Mouse (Mus musculus) heart, adult 2 months (tissue): Measurements from ENCODE around the gene Cep41. TPM values are rescaled to one million over a fixed set of nuclear protein-coding genes. Genes with fewer than 3 reads are reported as not detected.

Experiments used
- DNase-seq, 2 experiments: peaks; one replicate each; pipeline ENCODE4 v3.0.0; 2021
- H3K27ac ChIP-seq: fragments of 200-600 bp; 2 replicates; pipeline ENCODE4 v1.8.1; 2022
- H3K27me3 ChIP-seq: fragments of 200-500 bp; 2 replicates; pipeline ENCODE4 v1.6.1; 2012; ENCODE audit warnings: mild to moderate bottlenecking, low read length, inconsistent platforms, mixed read lengths; ENCODE audit not compliant: control insufficient read depth, insufficient read depth
- H3K36me3 ChIP-seq: fragments of 200-500 bp; 2 replicates; pipeline ENCODE4 v1.6.1; 2012; ENCODE audit warnings: low read length, inconsistent platforms; ENCODE audit not compliant: control insufficient read depth, insufficient read depth
- H3K4me1 ChIP-seq: fragments of 200-500 bp; 2 replicates; pipeline ENCODE4 v1.6.1; 2011; ENCODE audit warnings: low read length; ENCODE audit not compliant: control insufficient read depth, insufficient read depth
- H3K4me3 ChIP-seq: fragments of 200-600 bp; 2 replicates; pipeline ENCODE4 v1.8.1; 2022
- H3K79me2 ChIP-seq: fragments of 200-500 bp; replicated peaks from 2 replicates; pipeline ENCODE4 v1.6.1; 2012; ENCODE audit warnings: mild to moderate bottlenecking, inconsistent platforms, low read length, moderate library complexity, mixed read lengths; ENCODE audit not compliant: control insufficient read depth, insufficient read depth
- H3K9ac ChIP-seq: fragments of 200-500 bp; 2 replicates; pipeline ENCODE4 v1.6.1; 2012; ENCODE audit warnings: low read depth, mild to moderate bottlenecking, control low read depth, inconsistent platforms, low read length, mixed read lengths
- CTCF ChIP-seq: fragments of 200-600 bp; IDR thresholded peaks from 2 replicates; pipeline ENCODE4 v1.8.1; 2022; ENCODE audit warnings: antibody characterized with exemption, mild to moderate bottlenecking, moderate library complexity
- EP300 ChIP-seq: fragments of 200-500 bp; IDR thresholded peaks from 2 replicates; pipeline ENCODE4 v1.6.1; 2011; ENCODE audit warnings: low read depth, low read length, control low read depth; ENCODE audit not compliant: insufficient read depth
- POLR2A ChIP-seq: fragments of 200-500 bp; IDR thresholded peaks from 2 replicates; pipeline ENCODE4 v1.6.1; 2011; ENCODE audit warnings: mild to moderate bottlenecking, low read depth, low read length, control low read depth; ENCODE audit not compliant: insufficient read depth
- WGBS: fragments of 180-500 bp; shearing (Covaris S2); methylation state at CpG from one replicate; pipeline ENCODE4 v1.1.7; 2018; 5-methylcytosine and 5-hydroxymethylcytosine counted together
- intact Hi-C: fragments of 180-260 bp; cut with DNase I; formaldehyde crosslinking; loops from one replicate; pipeline ENCODE4 v1.15.1; 2025
- polyA plus RNA-seq: library from polyadenylated mRNA; depleted of rRNA; stranded (reverse); fragments of >200 nt; gene quantifications from 2 replicates; pipeline ENCODE4 v1.2.3, GENCODE M21; 2012
- total RNA-seq, 2 experiments: library from RNA; stranded (reverse); gene quantifications; 2 replicates each; pipeline ENCODE4 v1.2.3; 2021

Gene Cep41
- total and polyA plus RNA-seq, 3 experiments, result 1.3 to 1.9 (median 1.4) TPM

DNA sequence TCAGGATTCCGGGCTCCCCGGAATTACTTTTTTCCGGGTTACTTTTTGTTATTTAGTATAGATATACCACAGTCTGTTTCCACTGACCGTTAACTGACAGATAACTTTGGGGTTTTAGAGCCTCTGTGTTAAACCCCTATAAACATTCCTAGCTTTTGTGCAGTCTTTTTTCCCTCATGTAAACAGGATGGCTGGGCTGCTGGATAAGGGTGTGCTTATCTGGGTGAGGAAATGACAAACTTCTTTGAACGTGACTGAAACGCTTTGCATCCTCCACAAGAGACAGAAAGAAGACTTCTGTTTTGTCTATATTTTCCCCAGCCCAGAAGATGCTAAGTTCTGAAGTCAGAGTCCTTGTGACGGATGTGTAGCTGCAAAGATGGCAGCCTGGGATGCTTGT is 18.9 kb upstream of the Cep41 start:
- 39% methylated on average over 7 of the region's 7 CpGs for WGBS
- no peak for DNase-seq
- Histone ChIP-seq H3K4me1 (peaks cover 2% of the 10 kb centered on the region), H3K36me3 (no peaks in the 10 kb centered on the region), H3K4me3 (no peak overlapping the region), H3K79me2 (no peaks in the 10 kb centered on the region), H3K9ac (no peak overlapping the region), H3K27me3 (no peaks in the 10 kb centered on the region), H3K27ac (no peak overlapping the region)
- intact Hi-C loops, result no loop called here
- TF ChIP-seq POLR2A, result no peak
- no peak for TF ChIP-seq EP300

DNA sequence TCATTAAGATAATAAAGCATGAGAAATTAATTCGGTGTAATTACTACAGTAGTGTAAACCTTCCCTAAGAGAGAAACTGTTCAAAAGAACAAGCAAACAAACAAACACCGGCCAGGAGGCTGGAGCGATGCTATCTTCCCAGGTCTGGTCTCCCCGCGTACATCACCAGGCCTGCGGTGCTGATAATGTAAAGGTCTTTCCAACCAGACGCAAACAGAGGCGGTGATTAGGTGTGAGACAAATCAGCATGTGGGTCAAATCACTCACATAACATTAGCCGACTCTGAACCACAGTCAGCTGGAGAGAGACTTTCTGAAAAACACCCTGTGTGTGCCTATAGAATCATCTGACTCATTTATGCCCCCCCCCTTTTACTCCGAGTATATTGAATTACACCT is 17.8 kb upstream of the Cep41 start:
- intact Hi-C loops, result no loop called here
- TF ChIP-seq POLR2A (no peak), EP300 (no peak), CTCF (no peak)
- Histone ChIP-seq H3K4me3 (no peak overlapping the region), H3K27me3 (no peaks in the 10 kb centered on the region), H3K4me1 (peaks cover 2% of the 10 kb centered on the region), H3K79me2 (no peaks in the 10 kb centered on the region), H3K36me3 (no peaks in the 10 kb centered on the region), H3K9ac (no peak overlapping the region), H3K27ac (no peak overlapping the region)
- WGBS, result 74% methylated on average over 10 of the region's 10 CpGs
- DNase-seq, result no peak

DNA sequence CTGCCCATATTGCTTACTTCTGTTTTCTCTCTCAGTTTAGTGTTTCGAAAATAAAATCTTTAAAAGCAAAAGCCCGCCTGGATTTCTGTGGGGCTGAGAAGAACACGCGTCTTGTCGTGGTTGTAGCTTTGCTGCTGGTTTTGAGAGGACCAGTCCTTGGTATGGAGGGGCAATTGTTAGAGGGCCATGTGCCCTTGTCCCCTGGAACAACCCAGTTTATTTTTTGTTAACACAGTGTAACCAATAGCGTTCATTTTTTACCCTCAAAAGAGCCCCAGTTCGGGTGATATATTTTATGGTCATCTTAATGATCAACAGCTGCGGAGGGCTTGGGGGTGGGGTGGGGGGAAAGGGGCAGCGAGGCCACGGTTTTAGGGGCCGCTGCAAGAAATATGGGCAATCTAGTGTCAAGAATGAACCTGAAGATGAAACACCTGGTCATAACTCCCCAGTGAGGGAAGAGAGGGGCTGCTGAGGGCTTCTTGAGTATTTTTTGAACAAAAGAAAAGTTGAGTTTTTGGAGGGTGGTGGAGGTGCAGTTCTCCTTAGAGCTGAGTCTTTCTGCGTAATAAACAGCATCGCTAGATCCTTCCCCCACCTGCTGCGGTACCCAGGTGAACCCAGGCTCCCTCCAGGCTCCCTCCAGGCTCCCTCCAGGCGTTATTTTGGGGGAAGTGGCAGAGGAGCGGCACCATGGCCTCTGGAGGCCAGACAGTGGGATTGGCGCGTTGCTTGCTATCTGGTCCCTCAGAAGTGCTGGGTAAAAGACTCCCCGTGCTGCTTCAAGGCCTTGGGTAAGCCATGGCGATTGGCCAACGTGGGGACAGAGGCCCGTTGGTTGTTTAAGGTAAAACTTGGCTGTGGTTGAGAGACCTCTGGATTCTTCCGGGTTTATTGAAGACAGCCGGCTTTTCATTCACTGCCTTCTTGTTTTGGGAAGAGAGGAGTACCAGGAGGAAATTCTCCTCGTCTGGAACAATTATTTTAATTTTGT is 17.1 kb upstream of the Cep41 start:
- 70% methylated on average over 25 of the region's 25 CpGs for WGBS
- H3K9ac ChIP-seq, result no peak overlapping the region
- no peaks in the 10 kb centered on the region for H3K36me3 ChIP-seq
- no peak for DNase-seq
- no peaks in the 10 kb centered on the region for H3K79me2 ChIP-seq
- intact Hi-C loops, result no loop called here
- H3K27me3 ChIP-seq, result no peaks in the 10 kb centered on the region
- H3K4me3 ChIP-seq, result no peak overlapping the region
- H3K27ac ChIP-seq, result no peak overlapping the region
- peaks cover 2% of the 10 kb centered on the region for H3K4me1 ChIP-seq
- no peak for TF ChIP-seq POLR2A
- TF ChIP-seq CTCF, result no peak

DNA sequence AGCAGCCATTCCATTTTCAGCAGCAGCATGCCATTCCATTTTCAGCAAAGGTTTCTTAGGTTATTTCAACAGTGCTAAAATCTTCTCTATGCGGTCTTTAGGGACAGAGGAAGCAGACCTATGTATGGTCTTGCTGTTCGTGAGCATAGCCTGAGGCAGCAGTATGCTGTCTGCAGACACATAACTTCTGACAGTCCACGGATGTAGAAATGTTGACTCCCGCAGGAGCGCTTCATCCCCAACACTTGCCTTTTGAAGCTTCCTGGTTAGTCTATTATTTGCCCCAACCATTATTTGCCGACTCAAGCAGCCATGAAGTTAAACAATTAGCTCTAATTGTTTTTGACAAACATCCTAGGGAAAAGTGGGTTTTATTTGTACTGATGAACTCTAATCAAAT is 15.6 kb upstream of the Cep41 start:
- DNase-seq, result no peak
- no peak overlapping the region for H3K4me3 ChIP-seq
- peaks cover 2% of the 10 kb centered on the region for H3K4me1 ChIP-seq
- no peak overlapping the region for H3K27ac ChIP-seq
- intact Hi-C loops, result no loop called here
- H3K79me2 ChIP-seq, result no peaks in the 10 kb centered on the region
- 68% methylated on average over 6 of the region's 6 CpGs for WGBS
- no peak for TF ChIP-seq POLR2A
- TF ChIP-seq CTCF, result no peak
- H3K36me3 ChIP-seq, result no peaks in the 10 kb centered on the region
- no peak overlapping the region for H3K9ac ChIP-seq
- H3K27me3 ChIP-seq, result no peaks in the 10 kb centered on the region

DNA sequence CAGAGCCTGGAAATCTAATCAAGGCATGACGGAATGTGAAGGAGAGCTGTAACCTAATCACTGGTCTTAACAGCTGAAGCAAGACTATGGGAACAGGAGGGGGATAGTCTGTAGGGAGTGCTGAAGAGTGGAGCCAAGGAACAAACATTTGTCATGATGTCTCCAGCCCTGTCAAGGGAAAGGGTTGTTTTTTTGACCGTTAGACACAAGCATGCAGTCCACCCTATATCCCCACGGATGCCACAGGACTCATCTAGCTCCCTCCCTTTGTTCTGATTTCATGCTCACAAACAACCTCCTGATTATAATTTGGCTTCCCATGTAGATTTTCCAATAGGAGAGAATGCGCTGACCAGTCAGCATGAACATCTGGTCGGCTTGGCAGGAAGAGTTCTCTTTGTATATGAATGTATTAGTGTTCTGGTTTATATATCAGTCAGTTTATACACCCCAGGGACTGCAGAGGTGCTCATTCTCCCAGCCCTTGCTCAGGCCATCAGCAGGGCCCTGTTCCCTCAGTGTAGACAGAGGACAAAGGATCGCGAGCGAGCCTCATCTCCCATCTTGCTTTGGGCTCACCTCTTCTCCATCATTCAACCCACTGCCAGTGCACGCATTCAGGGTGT is 10.5 kb upstream of the Cep41 start:
- DNase-seq, result no peak
- no peak overlapping the region for H3K27ac ChIP-seq

DNA sequence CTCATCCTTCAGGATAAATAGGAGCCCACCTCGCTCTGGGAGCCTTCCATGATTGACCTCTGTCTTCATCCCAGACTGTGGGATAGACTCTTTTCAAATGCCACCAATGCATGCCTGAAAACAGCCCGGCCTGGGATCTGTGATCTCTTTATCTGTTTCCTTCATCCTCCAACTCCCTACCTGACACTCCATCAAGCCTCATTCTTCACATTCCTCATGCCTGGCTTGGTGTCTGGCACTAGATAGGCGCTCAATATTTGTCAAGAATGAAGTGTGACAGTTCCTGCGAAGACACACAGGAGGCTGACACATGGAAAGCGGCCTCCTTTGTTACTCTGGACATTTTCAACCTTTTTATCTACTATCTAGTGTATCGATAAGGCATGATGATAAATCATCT is 9.9 kb upstream of the Cep41 start:
- Histone ChIP-seq H3K79me2 (no peaks in the 10 kb centered on the region), H3K9ac (no peak overlapping the region), H3K4me1 (peaks cover 9% of the 10 kb centered on the region), H3K4me3 (no peak overlapping the region), H3K27me3 (no peaks in the 10 kb centered on the region), H3K27ac (no peak overlapping the region), H3K36me3 (no peaks in the 10 kb centered on the region)
- TF ChIP-seq POLR2A (no peak), EP300 (no peak), CTCF (no peak)
- DNase-seq, result no peak
- intact Hi-C loops, result no loop called here
- WGBS, result 68% methylated on average over 6 of the region's 6 CpGs

More for the DNA sequence above, 10.5 kb upstream of the Cep41 start:
- Histone ChIP-seq H3K79me2 (no peaks in the 10 kb centered on the region), H3K9ac (no peak overlapping the region), H3K27me3 (no peaks in the 10 kb centered on the region), H3K4me3 (no peak overlapping the region), H3K36me3 (no peaks in the 10 kb centered on the region), H3K4me1 (peaks cover 9% of the 10 kb centered on the region)
- intact Hi-C loops, result no loop called here
- no peak for TF ChIP-seq POLR2A
- TF ChIP-seq EP300, result no peak
- WGBS, result 41% methylated on average over 9 of the region's 9 CpGs
